Mouse (Mus musculus): Measurements from ENCODE around the gene Ercc2. TPM values are rescaled to one million over a fixed set of nuclear protein-coding genes. Genes with fewer than 3 reads are reported as not detected.
A peak's percentile ranks its signal among the peaks of the same experiment; 100 is the strongest.

The Ercc2 gene
- polyA plus RNA-seq, 1 experiment from 2014 or later: 22.8 TPM

- Histone ChIP-seq H3K4me2 (replicated peaks) (no peak overlapping the region), H3K4me1 (peaks cover 37% of the 10 kb centered on the region), H3K27me3 (no peaks in the 10 kb centered on the region), H3K9me3 (no peaks in the 10 kb centered on the region), H3K9ac (replicated peaks) (no peak overlapping the region), H3K27ac (replicated peaks) (no peak overlapping the region), H3K4me3 (no peak overlapping the region; the same call in 1 of the 2 replicates), H3K36me3 (no peaks in the 10 kb centered on the region)
- 29% methylated on average over 4 of the region's 4 CpGs for WGBS
- ATAC-seq (replicated peaks): no peak
Observed at GRCm38 (mm10) chr7:19362276-19362675, 19.5 kb upstream of the Ercc2 start.

GRCm38 (mm10) chr7:19363881-19364280, 17.9 kb upstream of the Ercc2 start:
- 4% methylated on average over 18 of the region's 18 CpGs for WGBS
- peaks cover 25% of the 10 kb centered on the region for H3K4me1 ChIP-seq
- H3K4me2 ChIP-seq (replicated peaks): no peak overlapping the region
- no peak overlapping the region for H3K4me3 ChIP-seq
- ATAC-seq (replicated peaks): no peak
- H3K9me3 ChIP-seq: no peaks in the 10 kb centered on the region
- no peak overlapping the region for H3K27ac ChIP-seq (replicated peaks)
- H3K27me3 ChIP-seq: no peaks in the 10 kb centered on the region
- no peaks in the 10 kb centered on the region for H3K36me3 ChIP-seq
- H3K9ac ChIP-seq (replicated peaks): no peak overlapping the region

- Histone ChIP-seq H3K4me3 (no peak overlapping the region), H3K36me3 (no peaks in the 10 kb centered on the region), H3K9ac (replicated peaks) (no peak overlapping the region), H3K4me1 (peaks cover 23% of the 10 kb centered on the region), H3K4me2 (replicated peaks) (no peak overlapping the region), H3K27ac (replicated peaks) (no peak overlapping the region), H3K27me3 (no peaks in the 10 kb centered on the region), H3K9me3 (no peaks in the 10 kb centered on the region)
- WGBS: 83% methylated on average over 4 of the region's 4 CpGs
- ATAC-seq (replicated peaks): no peak
Observed at GRCm38 (mm10) chr7:19365376-19365775, 16.4 kb upstream of the Ercc2 start.

DNA sequence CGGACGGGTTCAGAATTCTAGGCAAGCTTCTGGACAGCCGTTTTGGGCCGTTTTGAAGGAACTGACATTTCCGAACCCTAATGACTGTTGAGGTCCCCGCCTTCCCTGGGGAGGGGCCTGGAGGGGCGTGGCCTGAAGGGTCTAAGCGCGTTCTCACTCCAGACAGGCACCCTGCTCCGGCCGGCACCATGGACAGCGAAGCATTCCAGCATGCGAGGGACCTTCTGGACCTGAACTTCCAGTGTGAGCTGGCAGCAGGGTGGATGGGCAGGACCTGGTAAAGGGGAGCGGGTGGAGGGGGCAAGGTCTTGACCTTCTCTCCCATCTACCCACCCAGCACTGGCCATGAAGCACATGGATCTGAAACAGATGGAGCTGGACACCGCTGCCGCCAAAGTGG, 13.4 kb upstream of the Ercc2 start:
- no peak overlapping the region for H3K4me2 ChIP-seq (replicated peaks)

GRCm38 (mm10) chr7:19369823-19370425, 11.9 kb upstream of the Ercc2 start:
- 8% methylated on average over 46 of the region's 46 CpGs for WGBS

More for the DNA sequence above, 13.4 kb upstream of the Ercc2 start:
- Histone ChIP-seq H3K36me3 (no peaks in the 10 kb centered on the region), H3K27me3 (no peaks in the 10 kb centered on the region), H3K27ac (replicated peaks) (no peak overlapping the region), H3K9me3 (no peaks in the 10 kb centered on the region), H3K4me3 (no peak overlapping the region), H3K9ac (replicated peaks) (no peak overlapping the region), H3K4me1 (peaks cover 4% of the 10 kb centered on the region)
- no peak for ATAC-seq (replicated peaks)
- 26% methylated on average over 16 of the region's 16 CpGs for WGBS

DNA sequence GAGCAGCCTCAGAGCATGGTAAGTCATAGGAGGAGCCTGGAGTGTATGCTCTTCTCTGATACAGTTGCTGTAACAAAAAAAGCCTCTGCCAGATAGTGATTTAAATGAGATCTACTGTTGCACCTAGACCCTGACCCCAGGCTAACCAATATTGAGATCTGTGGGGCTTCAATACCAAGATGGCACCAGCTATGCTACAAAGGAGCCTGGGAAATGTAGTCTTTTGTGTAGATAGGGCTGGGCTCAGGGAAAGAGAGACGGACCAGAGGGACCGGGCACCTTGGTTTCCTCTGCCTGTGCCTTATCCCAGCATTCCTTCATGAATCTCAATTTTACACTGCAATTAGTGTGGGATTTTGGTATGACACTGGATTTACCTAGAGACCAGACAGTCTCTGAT, 8.4 kb upstream of the Ercc2 start:
- Histone ChIP-seq H3K4me3 (no peak overlapping the region), H3K9ac (replicated peaks) (no peak overlapping the region), H3K36me3 (no peaks in the 10 kb centered on the region), H3K4me2 (replicated peaks) (no peak overlapping the region), H3K9me3 (no peaks in the 10 kb centered on the region), H3K27ac (replicated peaks) (no peak overlapping the region), H3K27me3 (no peaks in the 10 kb centered on the region), H3K4me1 (peaks cover 4% of the 10 kb centered on the region)
- no peak for ATAC-seq (replicated peaks)
- 89% methylated on average over 2 of the region's 2 CpGs for WGBS

More at GRCm38 (mm10) chr7:19369823-19370425, 11.9 kb upstream of the Ercc2 start:
- no peaks in the 10 kb centered on the region for H3K9me3 ChIP-seq
- H3K9ac ChIP-seq (replicated peaks): peak overlapping the region; percentile 71
- no peaks in the 10 kb centered on the region for H3K36me3 ChIP-seq
- H3K27ac ChIP-seq (replicated peaks): no peak overlapping the region
- peak overlapping the region; percentile 45 for H3K4me3 ChIP-seq
- no peaks in the 10 kb centered on the region for H3K27me3 ChIP-seq
- peak overlapping the region; percentile 73 for H3K4me2 ChIP-seq (replicated peaks)
- H3K4me1 ChIP-seq: peaks cover 4% of the 10 kb centered on the region
- peak; percentile 89 for ATAC-seq (replicated peaks)

GRCm38 (mm10) chr7:19375368-19375767, 6.4 kb upstream of the Ercc2 start:
- Histone ChIP-seq H3K4me2 (replicated peaks) (no peak overlapping the region), H3K9ac (replicated peaks) (no peak overlapping the region), H3K4me3 (no peak overlapping the region), H3K9me3 (no peaks in the 10 kb centered on the region), H3K27me3 (no peaks in the 10 kb centered on the region), H3K27ac (replicated peaks) (no peak overlapping the region), H3K36me3 (no peaks in the 10 kb centered on the region), H3K4me1 (no peaks in the 10 kb centered on the region)
- WGBS: 85% methylated on average over 18 of the region's 18 CpGs
- no peak; the same call in 1 of the 2 replicates for ATAC-seq (replicated peaks)

DNA sequence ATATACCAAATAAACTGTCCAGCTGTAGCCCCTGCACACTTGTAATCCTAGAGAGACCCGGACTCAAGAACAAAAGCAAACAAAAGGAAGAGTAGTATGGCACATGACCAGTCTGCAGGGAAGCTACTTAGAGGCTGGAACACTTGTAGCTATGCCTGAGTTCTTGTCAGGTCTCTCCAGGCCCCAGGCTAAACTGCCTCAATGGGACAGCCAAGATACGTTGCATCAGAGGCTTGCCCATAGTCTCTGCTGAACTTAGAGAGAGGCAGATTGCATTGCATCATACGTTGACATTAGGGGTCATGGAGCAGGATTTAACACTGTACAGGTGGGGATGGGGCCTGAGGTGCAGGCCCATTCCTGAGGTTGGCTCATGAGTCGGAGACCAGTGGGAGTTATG, 5.8 kb upstream of the Ercc2 start:
- ATAC-seq (replicated peaks): no peak
- 90% methylated on average over 4 of the region's 4 CpGs for WGBS
- Histone ChIP-seq H3K4me1 (no peaks in the 10 kb centered on the region), H3K36me3 (no peaks in the 10 kb centered on the region), H3K9me3 (no peaks in the 10 kb centered on the region), H3K27me3 (no peaks in the 10 kb centered on the region), H3K4me2 (replicated peaks) (no peak overlapping the region), H3K4me3 (no peak overlapping the region), H3K9ac (replicated peaks) (no peak overlapping the region), H3K27ac (replicated peaks) (no peak overlapping the region)

- Histone ChIP-seq H3K27ac (replicated peaks) (no peak overlapping the region), H3K4me3 (no peak overlapping the region), H3K4me1 (peaks cover 8% of the 10 kb centered on the region), H3K27me3 (no peaks in the 10 kb centered on the region), H3K36me3 (no peaks in the 10 kb centered on the region), H3K9me3 (no peaks in the 10 kb centered on the region), H3K9ac (replicated peaks) (no peak overlapping the region), H3K4me2 (replicated peaks) (no peak overlapping the region)
- 71% methylated on average over 8 of the region's 8 CpGs for WGBS
- no peak for ATAC-seq (replicated peaks)
Observed at GRCm38 (mm10) chr7:19378049-19378448, 3.8 kb upstream of the Ercc2 start.

- H3K36me3 ChIP-seq: peaks cover 27% of the 10 kb centered on the region
- WGBS: under 1% methylated on average over 32 of the region's 37 CpGs
Observed at GRCm38 (mm10) chr7:19382166-19382541, 344 bp downstream of the Ercc2 start.

DNA sequence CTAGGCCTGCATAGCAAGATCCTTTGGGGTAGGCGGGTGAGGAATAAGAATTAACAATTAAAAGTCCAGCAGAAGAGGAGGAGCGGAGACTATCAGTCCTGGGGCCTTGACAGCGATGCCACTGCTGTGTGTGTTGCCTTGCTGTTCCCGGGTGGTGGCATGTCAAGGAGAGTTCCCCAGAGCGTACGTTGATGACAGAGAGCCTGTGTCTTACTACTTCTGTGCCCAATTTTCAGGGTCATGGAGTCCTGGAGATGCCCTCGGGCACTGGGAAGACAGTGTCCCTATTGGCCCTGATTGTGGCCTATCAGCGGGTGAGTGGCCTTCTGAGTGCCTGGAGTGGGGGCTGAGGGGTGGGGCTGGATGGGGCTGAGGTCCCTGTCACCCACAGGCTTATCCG, 1.9 kb downstream of the Ercc2 start:
- H3K36me3 ChIP-seq: peaks cover 40% of the 10 kb centered on the region
- peaks cover 22% of the 10 kb centered on the region for H3K4me1 ChIP-seq
- ATAC-seq (replicated peaks): no peak
- no peak overlapping the region for H3K27ac ChIP-seq (replicated peaks)
- no peak overlapping the region for H3K9ac ChIP-seq (replicated peaks)
- H3K4me2 ChIP-seq (replicated peaks): no peak overlapping the region
- H3K4me3 ChIP-seq: no peak overlapping the region
- WGBS: 91% methylated on average over 9 of the region's 9 CpGs
- no peaks in the 10 kb centered on the region for H3K9me3 ChIP-seq
- no peaks in the 10 kb centered on the region for H3K27me3 ChIP-seq

More at GRCm38 (mm10) chr7:19382166-19382541, 344 bp downstream of the Ercc2 start:
- Histone ChIP-seq H3K4me1 (peaks cover 22% of the 10 kb centered on the region), H3K27ac (replicated peaks) (peak overlapping the region; percentile 32; the same call in 1 of the 2 replicates), H3K4me3 (peak overlapping the region; percentile 71), H3K9me3 (no peaks in the 10 kb centered on the region), H3K9ac (replicated peaks) (peak overlapping the region; percentile 76), H3K4me2 (replicated peaks) (peak overlapping the region; percentile 62), H3K27me3 (no peaks in the 10 kb centered on the region)
- ATAC-seq (replicated peaks): no peak; the same call in 1 of the 2 replicates

DNA sequence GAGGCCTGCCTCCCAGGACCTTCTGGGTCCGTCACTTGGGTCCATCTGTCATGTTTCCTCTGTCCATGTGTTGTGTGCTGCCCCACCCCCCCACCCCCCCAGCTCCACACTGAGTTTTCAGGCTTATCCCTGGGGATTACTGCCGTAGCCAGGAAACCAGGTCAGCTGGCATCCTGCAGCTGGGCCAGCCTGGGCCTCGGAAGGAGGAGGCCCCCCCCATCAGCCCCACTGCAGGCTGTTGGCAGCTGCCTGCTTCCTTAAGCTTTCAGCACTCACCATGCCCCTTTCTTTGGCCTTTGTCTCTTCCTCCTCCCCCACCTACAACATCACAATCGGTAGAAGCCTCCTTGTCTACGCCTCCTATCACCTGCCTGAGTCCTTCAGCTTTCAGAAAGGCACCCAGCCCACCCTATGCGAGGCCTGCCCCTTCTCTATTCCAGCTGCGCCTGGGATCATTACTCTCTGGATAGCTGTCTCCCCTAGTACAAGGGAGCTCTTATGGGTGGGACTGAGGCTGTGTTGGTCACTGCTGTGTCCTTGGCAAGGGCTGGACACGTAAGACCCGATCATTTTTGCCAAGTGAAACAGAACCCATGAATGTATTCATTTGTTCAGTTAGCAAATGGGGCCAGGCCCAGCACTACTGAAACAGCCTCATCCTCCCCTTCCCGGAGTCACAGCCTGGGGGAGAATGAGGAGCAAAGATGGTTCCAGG, 7.0 kb downstream of the Ercc2 start:
- no peak overlapping the region for H3K4me3 ChIP-seq
- 66% methylated on average over 10 of the region's 10 CpGs for WGBS
- no peak overlapping the region for H3K4me2 ChIP-seq (replicated peaks)
- peaks cover 6% of the 10 kb centered on the region for H3K4me1 ChIP-seq
- ATAC-seq (replicated peaks): no peak
- no peaks in the 10 kb centered on the region for H3K9me3 ChIP-seq
- H3K27me3 ChIP-seq: no peaks in the 10 kb centered on the region
- H3K27ac ChIP-seq (replicated peaks): no peak overlapping the region
- no peak overlapping the region for H3K9ac ChIP-seq (replicated peaks)
- peaks cover 87% of the 10 kb centered on the region for H3K36me3 ChIP-seq
